Mouse (Mus musculus) testis, adult 2 months (tissue): ENCODE measurements around the gene Ppp1r14b.

Source experiments
- CTCF ChIP-seq: fragments of 200-500 bp; IDR thresholded peaks from 2 replicates; pipeline ENCODE4 v1.5.1; 2012; ENCODE audit warnings: low read depth, mild to moderate bottlenecking, inconsistent platforms, low read length, moderate library complexity; ENCODE audit not compliant: control insufficient read depth, insufficient read depth, insufficient replicate concordance
- POLR2A ChIP-seq: fragments of 200-500 bp; IDR thresholded peaks from 2 replicates; pipeline ENCODE4 v1.6.1; 2012; ENCODE audit warnings: low read depth, mild to moderate bottlenecking, inconsistent platforms, low read length, moderate library complexity; ENCODE audit not compliant: control insufficient read depth

DNA sequence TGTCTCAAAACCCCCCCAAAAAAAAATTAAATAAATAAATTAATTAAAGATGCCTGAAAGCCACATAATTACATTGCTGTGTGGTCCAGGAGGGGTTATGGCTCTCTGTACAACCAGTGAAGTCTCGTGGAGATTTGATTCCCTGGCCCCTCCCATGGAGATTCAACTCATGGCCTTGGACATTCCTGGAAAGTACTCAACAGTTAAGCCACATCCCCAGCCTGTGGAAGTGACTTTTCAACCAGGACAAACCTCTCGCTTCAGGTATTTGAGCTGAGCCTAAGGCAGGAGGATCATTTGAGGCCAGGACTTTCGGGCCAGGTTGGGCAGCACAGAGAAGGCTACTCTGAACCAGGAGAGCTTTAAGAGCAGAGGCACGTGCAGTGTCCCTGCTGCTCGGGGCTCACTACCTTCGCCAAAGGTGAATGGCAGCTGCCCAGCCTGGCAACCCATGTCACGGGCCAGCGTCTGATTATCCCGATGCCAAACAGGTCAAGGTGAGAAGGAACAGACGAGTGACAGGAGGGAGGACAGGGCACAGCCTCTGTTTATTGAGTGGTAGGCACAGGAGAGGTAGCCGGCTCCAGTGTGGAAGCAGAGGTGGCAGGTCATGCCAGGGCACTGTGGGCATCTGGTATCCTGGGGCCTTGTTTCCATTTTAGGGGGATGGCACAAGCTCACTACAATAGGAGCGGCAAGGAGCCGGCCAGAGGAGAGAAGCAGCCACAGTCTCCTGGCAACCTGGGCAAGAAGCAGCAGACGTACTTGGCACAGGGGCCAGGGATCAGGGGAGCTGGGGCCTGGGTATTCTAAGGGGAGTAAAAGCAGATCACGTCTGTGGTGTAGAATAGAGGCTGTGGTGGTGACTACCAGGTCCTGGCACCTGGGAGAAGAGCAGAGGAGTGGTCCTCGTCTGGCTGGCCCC is 37.0 kb upstream of the Ppp1r14b start:
- TF ChIP-seq CTCF = no peak
- TF ChIP-seq POLR2A = no peak
